Mouse (Mus musculus) CD4-positive, CD25-positive, alpha-beta regulatory T cell, adult 4 months (primary cell): Measurements from ENCODE around the gene Ovol2. TPM values are rescaled to one million over a fixed set of nuclear protein-coding genes. Genes with fewer than 3 reads are reported as not detected.

Source experiments
- ATAC-seq: one replicate; pipeline ENCODE4 v1.8.0; 2017
- polyA plus RNA-seq, 2 experiments: library from polyadenylated mRNA; unstranded; fragments of 100-300 nt; shearing (Covaris generic); gene quantifications; one replicate each; pipeline ENCODE4 v1.2.1; 2017

Gene Ovol2
- polyA plus RNA-seq, 2 experiments from 2014 or later: not detected

GRCm38 (mm10) chr2:144267004-144267730, 64.8 kb downstream of the Ovol2 start:
- ATAC-seq: no peak

GRCm38 (mm10) chr2:144265916-144266683, 65.8 kb downstream of the Ovol2 start:
- ATAC-seq: no peak

GRCm38 (mm10) chr2:144265120-144265488, 66.8 kb downstream of the Ovol2 start:
- no peak for ATAC-seq

GRCm38 (mm10) chr2:144264398-144265119, 67.4 kb downstream of the Ovol2 start:
- no peak for ATAC-seq

GRCm38 (mm10) chr2:144262837-144263236, 69.1 kb downstream of the Ovol2 start:
- ATAC-seq: no peak

Other genes starting within 250 kb of the Ovol2 start
- gene Mgme1, start 61.5 kb downstream of the Ovol2 start, polyA plus RNA-seq: 10 to 100 TPM in 1 of 2 experiments, 1 to 10 TPM in 1; 7.7 to 13.6 TPM
- gene Snx5, start 61.2 kb downstream of the Ovol2 start, polyA plus RNA-seq: 10 to 100 TPM; 57.7 to 79.5 TPM
- gene Kat14, start 36.8 kb upstream of the Ovol2 start, polyA plus RNA-seq: 10 to 100 TPM; 16.5 to 16.7 TPM
- gene Pet117, start 36.9 kb upstream of the Ovol2 start, polyA plus RNA-seq: 1 to 10 TPM in 1 of 2 experiments, not detected in 1; 1.8 TPM
- under 1 TPM in 1 of 2 experiments, not detected in 1; 0.96 TPM for gene Dzank1, start 195.3 kb upstream of the Ovol2 start, polyA plus RNA-seq
- 10 to 100 TPM; 22.8 to 25.4 TPM for gene Polr3f, start 195.6 kb upstream of the Ovol2 start, polyA plus RNA-seq
- gene Rbbp9, start 218.7 kb upstream of the Ovol2 start, polyA plus RNA-seq: 1 to 10 TPM; 8.5 to 9.6 TPM
- gene Sec23b, start 224.1 kb upstream of the Ovol2 start, polyA plus RNA-seq: 100 to 1,000 TPM in 1 of 2 experiments, 10 to 100 TPM in 1; 74.5 to 101 TPM